Mouse (Mus musculus): Measurements from ENCODE around the gene Hltf.

DNA sequence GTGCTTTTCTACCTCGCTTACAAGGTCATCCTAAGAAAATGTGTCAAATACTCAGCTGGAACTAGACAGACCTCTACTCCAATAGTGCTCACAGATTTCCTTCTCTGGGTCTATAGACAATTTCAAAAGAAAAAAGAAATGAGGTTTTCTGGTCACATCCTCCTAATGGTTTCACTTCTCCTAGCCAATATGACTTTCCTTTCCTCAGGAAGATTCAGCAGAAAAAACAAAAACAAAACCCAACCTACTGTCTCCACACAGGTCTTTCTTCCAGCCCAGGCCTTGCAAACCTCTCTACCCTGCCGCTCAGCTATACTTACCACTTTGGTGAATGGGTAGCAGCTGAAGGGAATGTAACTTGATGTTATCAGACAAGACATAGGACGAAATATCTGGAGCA lies 29.0 kb upstream of the Hltf start:
- no peak for TF ChIP-seq CTCF (IDR thresholded peaks at IDR 0.05; ENCODE audit: low read depth, low read length)
- TF ChIP-seq POLR2A (IDR thresholded peaks at IDR 0.05; ENCODE audit: extremely low read depth, insufficient read depth, low read length): no peak
